Mouse (Mus musculus) left cerebral cortex, postnatal 25 days (tissue): ENCODE measurements around the gene Kcnq1. TPM values are rescaled to one million over a fixed set of nuclear protein-coding genes. Genes with fewer than 3 reads are reported as not detected.

Source experiments
- DNase-seq, 2 experiments: peaks; one replicate each; pipeline ENCODE4 v3.0.0; 2022; ENCODE audit warnings: low spot score in 2 of 2, mixed read lengths in 1 of 2
- intact Hi-C: fragments of 180-260 bp; cut with DNase I; formaldehyde crosslinking; loops from one replicate; pipeline ENCODE4 v1.15.1; 2025
- total RNA-seq, 2 experiments: library from RNA; stranded (reverse); gene quantifications; 2 replicates each; pipeline ENCODE4 v1.2.3; 2021

The Kcnq1 gene
- total RNA-seq, 2 experiments from 2014 or later = 0.53 to 1.4 TPM

- intact Hi-C loops = no loop called here
Measured at GRCm38 (mm10) chr7:143386632-143387031, 280.5 kb downstream of the Kcnq1 start.

GRCm38 (mm10) chr7:143388783-143389695 is 282.9 kb downstream of the Kcnq1 start:
- no peak for DNase-seq
- intact Hi-C loops = no loop called here

More at GRCm38 (mm10) chr7:143386632-143387031, 280.5 kb downstream of the Kcnq1 start:
- DNase-seq = no peak

GRCm38 (mm10) chr7:143389860-143390259 is 283.7 kb downstream of the Kcnq1 start:
- no peak for DNase-seq
- intact Hi-C loops = no loop called here

GRCm38 (mm10) chr7:143390277-143390948 is 284.3 kb downstream of the Kcnq1 start:
- no peak for DNase-seq
- intact Hi-C loops = no loop called here

- DNase-seq = no peak
- intact Hi-C loops = no loop called here
Measured at GRCm38 (mm10) chr7:143395113-143395563, 289.0 kb downstream of the Kcnq1 start.

GRCm38 (mm10) chr7:143399756-143400155 is 293.6 kb downstream of the Kcnq1 start:
- intact Hi-C loops = no loop called here

GRCm38 (mm10) chr7:143400599-143400998 is 294.4 kb downstream of the Kcnq1 start:
- intact Hi-C loops = no loop called here

More at GRCm38 (mm10) chr7:143399756-143400155, 293.6 kb downstream of the Kcnq1 start:
- no peak for DNase-seq

GRCm38 (mm10) chr7:143401429-143402016 is 295.4 kb downstream of the Kcnq1 start:
- no peak for DNase-seq
- intact Hi-C loops = no loop called here

More at GRCm38 (mm10) chr7:143400599-143400998, 294.4 kb downstream of the Kcnq1 start:
- no peak for DNase-seq

- no peak for DNase-seq
Measured at GRCm38 (mm10) chr7:143404296-143404695, 298.1 kb downstream of the Kcnq1 start.

GRCm38 (mm10) chr7:143407931-143408501 is 301.9 kb downstream of the Kcnq1 start:
- intact Hi-C loops = no loop called here
- DNase-seq = no peak

More at GRCm38 (mm10) chr7:143404296-143404695, 298.1 kb downstream of the Kcnq1 start:
- intact Hi-C loops = no loop called here

GRCm38 (mm10) chr7:143408615-143409021 is 302.5 kb downstream of the Kcnq1 start:
- DNase-seq = no peak
- intact Hi-C loops = no loop called here

GRCm38 (mm10) chr7:143412606-143413005 is 306.4 kb downstream of the Kcnq1 start:
- no peak for DNase-seq
- intact Hi-C loops = no loop called here

- DNase-seq = no peak
- intact Hi-C loops = no loop called here
Measured at GRCm38 (mm10) chr7:143415070-143415469, 308.9 kb downstream of the Kcnq1 start.

- DNase-seq = no peak
- intact Hi-C loops = no loop called here
Measured at GRCm38 (mm10) chr7:143416406-143416805, 310.2 kb downstream of the Kcnq1 start.

- intact Hi-C loops = no loop called here
- DNase-seq = no peak
Measured at GRCm38 (mm10) chr7:143417875-143418274, 311.7 kb downstream of the Kcnq1 start.

GRCm38 (mm10) chr7:143419585-143420160 is 313.5 kb downstream of the Kcnq1 start:
- no peak for DNase-seq
- intact Hi-C loops = no loop called here

GRCm38 (mm10) chr7:143428142-143428813 is 322.1 kb downstream of the Kcnq1 start:
- intact Hi-C loops = no loop called here
- DNase-seq = no peak

GRCm38 (mm10) chr7:143428814-143429499 is 322.8 kb downstream of the Kcnq1 start:
- DNase-seq = no peak
- intact Hi-C loops = no loop called here
